Mouse (Mus musculus) ES-E14 (cell line): ENCODE measurements around the gene Majin. TPM values are rescaled to one million over a fixed set of nuclear protein-coding genes. Genes with fewer than 3 reads are reported as not detected.

Experiments
- DNase-seq: peaks from one replicate; pipeline ENCODE4 v3.0.0-alpha.2; 2013; ENCODE audit warnings: low read depth, low spot score
- H3K27ac ChIP-seq: 2 replicates; pipeline ENCODE4 v1.5.1; 2012; ENCODE audit warnings: low read depth, mild to moderate bottlenecking, low read length, moderate library complexity, mixed read lengths; ENCODE audit not compliant: poor library complexity, insufficient read depth, severe bottlenecking
- H3K36me3 ChIP-seq: 2 replicates; pipeline ENCODE4 v1.6.1; 2012; ENCODE audit warnings: mild to moderate bottlenecking, low read length, moderate library complexity, mixed read lengths; ENCODE audit not compliant: control insufficient read depth, poor library complexity, insufficient read depth, severe bottlenecking
- H3K4me1 ChIP-seq, 2 experiments: fragments of 150-350 bp in 1 of 2; sonication (generic) in 1 of 2; 2 replicates each; pipeline ENCODE4 v1.6.1; 2012; ENCODE audit warnings: low read length in 2 of 2, mild to moderate bottlenecking in 1 of 2, mixed read lengths in 1 of 2; ENCODE audit not compliant: control insufficient read depth in 2 of 2, insufficient read depth in 2 of 2, poor library complexity in 1 of 2
- H3K4me3 ChIP-seq, 2 experiments: fragments of 150-350 bp in 1 of 2; sonication (generic) in 1 of 2; 2 replicates each; pipeline ENCODE4 v1.5.1; 2012; ENCODE audit warnings: low read length in 2 of 2, low read depth in 1 of 2, mild to moderate bottlenecking in 1 of 2, mixed read lengths in 1 of 2; ENCODE audit not compliant: insufficient read depth in 1 of 2, poor library complexity in 1 of 2, severe bottlenecking in 1 of 2
- H3K9ac ChIP-seq: 2 replicates; pipeline ENCODE4 v1.6.1; 2012; ENCODE audit warnings: low read depth, mild to moderate bottlenecking, low read length, mixed read lengths; ENCODE audit not compliant: poor library complexity, insufficient read depth, severe bottlenecking
- H3K9me3 ChIP-seq: fragments of 150-350 bp; sonication (generic); 2 replicates; pipeline ENCODE4 v1.6.1; 2012; ENCODE audit warnings: low read depth, mild to moderate bottlenecking, low read length; ENCODE audit not compliant: control insufficient read depth, insufficient read depth
- CHD2 ChIP-seq: IDR thresholded peaks from 2 replicates; pipeline ENCODE4 v1.6.1; 2014; ENCODE audit warnings: mild to moderate bottlenecking, low read depth, low read length, inconsistent platforms
- HCFC1 ChIP-seq: IDR thresholded peaks from 2 replicates; pipeline ENCODE4 v1.6.1; 2012; ENCODE audit warnings: low read length, inconsistent platforms, borderline replicate concordance; ENCODE audit not compliant: insufficient read depth
- MAFK ChIP-seq: IDR thresholded peaks from 2 replicates; pipeline ENCODE4 v1.6.1; 2014; ENCODE audit warnings: mild to moderate bottlenecking, low read depth, low read length, inconsistent platforms; ENCODE audit not compliant: insufficient read depth
- ZC3H11A ChIP-seq: IDR thresholded peaks from 2 replicates; pipeline ENCODE4 v1.6.1; 2012; ENCODE audit warnings: low read depth, mild to moderate bottlenecking, inconsistent platforms, low read length, borderline replicate concordance
- ZNF384 ChIP-seq: IDR thresholded peaks from 2 replicates; pipeline ENCODE4 v1.6.1; 2012; ENCODE audit warnings: low read depth, low read length, inconsistent platforms
- in situ Hi-C, 2 experiments: fragments of 600-800 bp; cut with MboI; formaldehyde crosslinking; loops; one replicate each; pipeline ENCODE4 v1.15.1; 2025; ENCODE audit warnings: low sequenced_read_pairs in 2 of 2, inconsistent platforms in 1 of 2; ENCODE audit not compliant: unreplicated experiment in 2 of 2
- total RNA-seq: library from RNA; depleted of rRNA; stranded (reverse); fragments of 300-350 nt; gene quantifications from 2 replicates; pipeline ENCODE4 v1.2.3, GENCODE M21; 2012

Gene Majin
- total RNA-seq, 1 experiment, result 1.6 TPM

DNA sequence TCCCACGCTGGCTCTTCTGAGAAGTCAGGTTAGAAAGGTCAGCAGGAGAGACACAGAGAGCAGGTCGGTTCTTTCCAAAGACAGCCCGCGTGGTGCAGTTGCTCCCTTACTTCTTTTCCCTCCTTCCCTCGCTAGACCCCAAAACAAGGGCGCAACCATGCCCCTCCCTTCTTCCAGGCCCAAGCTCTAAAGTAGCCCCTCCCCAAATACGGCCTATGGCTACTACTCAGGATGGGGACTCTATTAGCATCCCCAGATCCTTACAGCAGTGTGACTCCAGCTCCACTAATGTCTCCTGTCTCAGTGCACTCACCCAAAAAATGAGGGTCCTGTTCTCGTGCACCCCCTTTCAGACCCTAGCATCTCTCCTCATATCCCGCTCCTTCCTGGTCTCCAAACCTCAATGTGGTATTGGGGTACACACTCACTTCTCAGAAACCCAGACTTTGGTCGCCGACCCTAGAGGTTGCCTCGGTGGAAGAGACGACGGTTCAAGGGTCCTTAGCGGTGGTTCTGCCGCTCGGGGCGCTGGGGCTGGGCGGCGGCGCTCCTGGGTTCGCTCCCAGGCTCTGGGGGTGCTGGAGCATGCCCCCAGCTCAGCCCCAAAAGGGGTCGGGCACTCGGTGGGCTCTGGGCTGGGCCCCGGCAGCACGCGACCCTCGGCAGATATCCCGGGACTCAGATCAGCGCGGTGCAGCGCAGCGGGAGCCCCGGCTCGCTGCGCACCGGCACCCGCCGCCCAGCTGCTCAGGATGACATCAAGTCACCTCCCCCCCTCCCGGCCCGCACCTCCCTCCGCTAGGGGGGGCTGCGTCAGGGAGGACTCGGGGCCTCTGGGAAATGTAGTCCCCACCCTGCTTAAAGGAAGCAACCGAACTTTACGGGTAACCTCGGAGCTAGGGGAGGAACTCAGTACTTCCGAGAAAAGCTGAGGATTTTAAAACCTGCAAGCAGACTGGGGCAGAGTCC, 51.2 kb downstream of the Majin start, which contains the start of gene Ppp2r5b:
Gene Ppp2r5b (minus strand): TSS at position 789 of the 969 bp plus-strand sequence.
- in situ Hi-C loops, result no loop called here
- H3K9ac ChIP-seq, result peak within 1 kb of the TSS; percentile 82
- H3K4me1 ChIP-seq, result peaks cover 8 to 23% of the 10 kb centered on the region in 2 experiments; a peak in 3 of 4 replicates
- TF ChIP-seq MAFK (no peak), ZNF384 (no peak), HCFC1 (peak; percentile 89), ZC3H11A (no peak)
- peak within 1 kb of the TSS; percentile 78 to 80 for H3K4me3 ChIP-seq
- peak within 1 kb of the TSS; percentile 72; the same call in 1 of the 2 replicates for H3K27ac ChIP-seq
- DNase-seq, result peak; percentile 87
- no peaks in the 10 kb centered on the region for H3K9me3 ChIP-seq
- peaks cover 8% of the 10 kb centered on the region for H3K36me3 ChIP-seq

DNA sequence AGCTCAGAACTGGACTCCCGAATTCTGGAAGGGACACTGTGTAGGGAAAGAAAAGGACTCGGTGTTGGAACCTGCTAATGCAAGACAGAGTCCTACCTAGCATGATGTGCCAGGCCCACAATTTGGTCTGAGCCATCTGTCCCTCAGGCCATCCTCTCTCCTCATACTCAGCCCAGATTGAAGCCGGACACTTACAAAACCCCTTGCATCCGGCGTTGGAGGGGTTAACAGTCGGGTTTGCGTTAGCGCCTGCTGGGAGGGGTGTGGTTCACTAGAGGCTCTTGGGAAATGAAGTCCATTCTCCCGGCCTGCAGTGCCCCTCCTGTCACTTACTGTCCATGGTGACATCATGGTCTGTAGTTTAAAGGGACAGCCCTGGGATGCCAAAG, 51.9 kb downstream of the Majin start:
- peaks cover 10 to 23% of the 10 kb centered on the region in 2 experiments; a peak in 3 of 4 replicates for H3K4me1 ChIP-seq
- no peaks in the 10 kb centered on the region for H3K9me3 ChIP-seq
- H3K27ac ChIP-seq, result peak overlapping the region; percentile 72; the same call in 1 of the 2 replicates
- in situ Hi-C loops, result no loop called here
- peak overlapping the region; percentile 76 for H3K9ac ChIP-seq
- H3K36me3 ChIP-seq, result peaks cover 3% of the 10 kb centered on the region; the same call in 1 of the 2 replicates
- H3K4me3 ChIP-seq, result peak overlapping the region; percentile 78 to 80
- TF ChIP-seq HCFC1 (peak; percentile 86), CHD2 (no peak), ZNF384 (peak; percentile 77)
- peak; percentile 78 for DNase-seq

DNA sequence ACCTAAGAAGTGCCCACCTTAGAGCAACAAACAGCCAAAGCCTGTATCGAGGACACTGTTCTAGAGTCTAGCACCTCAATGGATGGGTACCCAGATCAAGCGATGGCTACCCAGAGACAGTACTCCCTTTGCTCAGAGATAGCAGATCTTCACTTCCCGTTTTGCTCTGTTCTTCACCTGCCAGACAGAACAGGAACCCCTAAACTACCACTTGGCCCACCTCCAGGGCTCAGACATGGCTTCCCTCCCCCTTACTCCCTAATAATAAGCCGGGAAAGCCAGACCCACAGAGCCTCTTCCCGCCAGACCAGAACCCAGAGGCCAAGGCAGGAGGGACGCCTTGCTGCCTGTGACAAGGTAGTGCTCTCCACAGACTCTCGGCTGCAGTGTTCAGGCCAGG, 52.7 kb downstream of the Majin start:
- Histone ChIP-seq H3K4me1 (peaks cover 10 to 23% of the 10 kb centered on the region in 2 experiments; a peak in 3 of 4 replicates), H3K9me3 (no peaks in the 10 kb centered on the region), H3K9ac (peak overlapping the region; percentile 5; the same call in 1 of the 2 replicates), H3K36me3 (peaks cover 3% of the 10 kb centered on the region; the same call in 1 of the 2 replicates), H3K27ac (no peak overlapping the region), H3K4me3 (no peak overlapping the region)
- no peak for DNase-seq
- TF ChIP-seq ZC3H11A (no peak), CHD2 (no peak), HCFC1 (no peak), ZNF384 (no peak), MAFK (no peak)
- in situ Hi-C loops, result no loop called here

DNA sequence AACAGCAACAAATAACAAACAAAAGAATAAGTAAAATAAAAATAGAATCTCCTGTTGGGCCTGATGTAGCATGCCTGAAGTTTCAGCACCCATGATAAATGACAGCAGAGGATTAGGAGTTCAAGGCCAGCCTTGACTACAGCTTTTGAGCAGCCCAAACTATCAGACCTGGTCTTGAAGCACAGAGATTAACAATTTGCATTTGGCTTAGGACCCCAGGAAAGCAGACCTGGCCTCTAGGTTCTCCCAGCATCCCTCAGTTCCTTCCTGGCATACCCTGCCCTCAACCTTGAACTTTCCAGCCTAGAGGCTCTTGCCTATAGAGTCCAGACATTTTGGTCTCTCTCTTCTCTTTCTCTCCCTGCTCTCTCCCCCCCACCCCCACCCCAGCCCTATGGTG, 54.6 kb downstream of the Majin start:
- Histone ChIP-seq H3K4me1 (peaks cover 10 to 27% of the 10 kb centered on the region in 2 experiments; a peak in 3 of 4 replicates), H3K4me3 (no peak overlapping the region), H3K9me3 (no peaks in the 10 kb centered on the region), H3K27ac (peak overlapping the region; percentile 42; the same call in 1 of the 2 replicates), H3K9ac (no peak overlapping the region), H3K36me3 (no peaks in the 10 kb centered on the region; the same call in 1 of the 2 replicates)
- in situ Hi-C loops, result no loop called here
- TF ChIP-seq ZNF384 (no peak), CHD2 (no peak), HCFC1 (no peak), ZC3H11A (no peak), MAFK (no peak)
- no peak for DNase-seq
